Mouse (Mus musculus): ENCODE data around the gene Fabp3.

DNA sequence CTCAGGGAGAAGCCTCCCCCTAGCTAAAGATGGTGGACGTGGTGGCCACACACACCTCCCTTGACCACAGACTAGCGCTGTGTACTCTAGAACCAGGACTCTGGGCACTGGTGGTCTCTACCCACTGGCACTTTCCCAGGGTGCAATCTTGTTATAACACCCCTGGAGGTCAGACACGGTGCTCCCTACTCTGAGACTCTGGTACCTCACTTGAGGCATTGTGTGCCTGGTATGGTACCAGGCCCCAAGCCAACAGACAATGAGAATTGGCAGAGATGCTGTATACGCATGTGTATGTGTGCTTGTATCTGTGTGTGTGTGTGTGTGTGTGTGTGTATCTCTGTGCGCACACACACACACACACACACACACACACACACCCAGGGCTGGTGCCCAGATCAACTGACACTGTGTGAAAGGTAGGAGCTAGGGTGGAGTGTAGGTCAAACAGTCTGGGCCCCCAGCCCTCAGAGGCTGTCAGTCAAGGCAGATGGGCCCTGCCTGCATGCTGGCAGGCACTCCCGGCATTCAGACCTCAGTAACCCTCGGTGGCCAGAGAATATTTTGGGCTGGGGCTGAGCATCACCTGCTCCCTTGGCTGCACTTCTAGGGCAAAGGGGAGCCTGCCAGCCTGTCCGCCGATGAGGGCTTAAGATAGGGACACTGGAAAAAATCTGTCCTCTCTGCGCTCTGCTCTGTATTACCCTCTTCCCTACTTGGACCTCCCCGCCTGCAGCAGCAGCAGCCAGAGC lies 9.3 kb upstream of the Fabp3 start:
- TF ChIP-seq CTCF (IDR thresholded peaks at IDR 0.05; ENCODE audit: low read depth): no peak
- TF ChIP-seq EP300 (optimal IDR thresholded peaks at IDR 0.05): no peak

All from stomach, postnatal 0 days (tissue).